Mouse (Mus musculus): ENCODE results near the gene Slc25a47. TPM values are rescaled to one million over a fixed set of nuclear protein-coding genes. Genes with fewer than 3 reads are reported as not detected.

Gene Slc25a47
- polyA plus RNA-seq, 1 experiment from 2014 or later: 9.8 TPM

- H3K9ac ChIP-seq (ENCODE audit: low read depth, low read length): no peak overlapping the region
- H3K27ac ChIP-seq (replicated peaks; ENCODE audit: low read depth, low read length): no peak overlapping the region
- H3K27me3 ChIP-seq (replicated peaks; ENCODE audit: control insufficient read depth, insufficient read depth, low read length): no peaks in the 10 kb centered on the region
- 89% methylated on average over 5 of the region's 5 CpGs for WGBS
- H3K4me1 ChIP-seq (ENCODE audit: control insufficient read depth, insufficient read depth, low read length): no peaks in the 10 kb centered on the region
- no peak overlapping the region for H3K4me3 ChIP-seq (ENCODE audit: low read depth, low read length)
- H3K36me3 ChIP-seq (ENCODE audit: control insufficient read depth, insufficient read depth, low read length): peaks cover 33% of the 10 kb centered on the region
- H3K9me3 ChIP-seq (ENCODE audit: control insufficient read depth, low read length): no peaks in the 10 kb centered on the region
- DNase-seq (ENCODE audit: low spot score) (no peak), ATAC-seq (ENCODE audit: low read depth) (no peak)
- H3K4me2 ChIP-seq (ENCODE audit: low read depth, low read length): no peak overlapping the region
Measured at GRCm38 (mm10) chr12:108858486-108858885, 22.6 kb downstream of the Slc25a47 start.

- Histone ChIP-seq H3K9me3 (ENCODE audit: control insufficient read depth, low read length) (no peaks in the 10 kb centered on the region), H3K36me3 (ENCODE audit: control insufficient read depth, insufficient read depth, low read length) (peaks cover 87% of the 10 kb centered on the region), H3K4me3 (ENCODE audit: low read depth, low read length) (no peak overlapping the region), H3K4me2 (ENCODE audit: low read depth, low read length) (no peak overlapping the region), H3K4me1 (ENCODE audit: control insufficient read depth, insufficient read depth, low read length) (no peaks in the 10 kb centered on the region), H3K27me3 (replicated peaks; ENCODE audit: control insufficient read depth, insufficient read depth, low read length) (no peaks in the 10 kb centered on the region), H3K27ac (replicated peaks; ENCODE audit: low read depth, low read length) (no peak overlapping the region), H3K9ac (ENCODE audit: low read depth, low read length) (no peak overlapping the region)
- ATAC-seq (ENCODE audit: low read depth) (no peak), DNase-seq (ENCODE audit: low spot score) (no peak)
- 87% methylated on average over 6 of the region's 6 CpGs for WGBS
Measured at GRCm38 (mm10) chr12:108865007-108865494, 29.2 kb downstream of the Slc25a47 start.

- no peaks in the 10 kb centered on the region for H3K4me1 ChIP-seq (ENCODE audit: control insufficient read depth, insufficient read depth, low read length)
- WGBS: 78% methylated on average over 2 of the region's 2 CpGs
- H3K4me3 ChIP-seq (ENCODE audit: low read depth, low read length): no peak overlapping the region
- no peak for ATAC-seq (ENCODE audit: low read depth)
- H3K9ac ChIP-seq (ENCODE audit: low read depth, low read length): no peak overlapping the region
- no peaks in the 10 kb centered on the region for H3K27me3 ChIP-seq (replicated peaks; ENCODE audit: control insufficient read depth, insufficient read depth, low read length)
- H3K9me3 ChIP-seq (ENCODE audit: control insufficient read depth, low read length): no peaks in the 10 kb centered on the region
- H3K36me3 ChIP-seq (ENCODE audit: control insufficient read depth, insufficient read depth, low read length): peaks cover 70% of the 10 kb centered on the region
- no peak overlapping the region for H3K4me2 ChIP-seq (ENCODE audit: low read depth, low read length)
- DNase-seq (ENCODE audit: low spot score): no peak
- H3K27ac ChIP-seq (replicated peaks; ENCODE audit: low read depth, low read length): no peak overlapping the region
Measured at GRCm38 (mm10) chr12:108869575-108869974, 33.7 kb downstream of the Slc25a47 start.

- H3K9me3 ChIP-seq (ENCODE audit: control insufficient read depth, low read length): no peaks in the 10 kb centered on the region
- H3K4me2 ChIP-seq (ENCODE audit: low read depth, low read length): no peak overlapping the region
- DNase-seq (ENCODE audit: low spot score) (no peak), ATAC-seq (ENCODE audit: low read depth) (no peak)
- H3K27ac ChIP-seq (replicated peaks; ENCODE audit: low read depth, low read length): no peak overlapping the region
- H3K36me3 ChIP-seq (ENCODE audit: control insufficient read depth, insufficient read depth, low read length): peaks cover 67% of the 10 kb centered on the region
- 85% methylated on average over 5 of the region's 5 CpGs for WGBS
- H3K4me1 ChIP-seq (ENCODE audit: control insufficient read depth, insufficient read depth, low read length): no peaks in the 10 kb centered on the region
- no peak overlapping the region for H3K4me3 ChIP-seq (ENCODE audit: low read depth, low read length)
- no peaks in the 10 kb centered on the region for H3K27me3 ChIP-seq (replicated peaks; ENCODE audit: control insufficient read depth, insufficient read depth, low read length)
- no peak overlapping the region for H3K9ac ChIP-seq (ENCODE audit: low read depth, low read length)
Measured at GRCm38 (mm10) chr12:108873122-108873521, 37.3 kb downstream of the Slc25a47 start.

- WGBS: 91% methylated on average over 4 of the region's 4 CpGs
- Histone ChIP-seq H3K27me3 (replicated peaks; ENCODE audit: control insufficient read depth, insufficient read depth, low read length) (no peaks in the 10 kb centered on the region), H3K4me2 (ENCODE audit: low read depth, low read length) (no peak overlapping the region), H3K4me1 (ENCODE audit: control insufficient read depth, insufficient read depth, low read length) (no peaks in the 10 kb centered on the region), H3K4me3 (ENCODE audit: low read depth, low read length) (no peak overlapping the region), H3K9ac (ENCODE audit: low read depth, low read length) (no peak overlapping the region), H3K36me3 (ENCODE audit: control insufficient read depth, insufficient read depth, low read length) (peaks cover 79% of the 10 kb centered on the region), H3K9me3 (ENCODE audit: control insufficient read depth, low read length) (no peaks in the 10 kb centered on the region), H3K27ac (replicated peaks; ENCODE audit: low read depth, low read length) (no peak overlapping the region)
- ATAC-seq (ENCODE audit: low read depth) (no peak), DNase-seq (ENCODE audit: low spot score) (no peak)
Measured at GRCm38 (mm10) chr12:108879138-108879537, 43.3 kb downstream of the Slc25a47 start.

GRCm38 (mm10) chr12:108880606-108881005, 44.8 kb downstream of the Slc25a47 start:
- ATAC-seq (ENCODE audit: low read depth): no peak
- H3K36me3 ChIP-seq (ENCODE audit: control insufficient read depth, insufficient read depth, low read length): peaks cover 76% of the 10 kb centered on the region

GRCm38 (mm10) chr12:108881192-108881591, 45.3 kb downstream of the Slc25a47 start:
- Histone ChIP-seq H3K27me3 (replicated peaks; ENCODE audit: control insufficient read depth, insufficient read depth, low read length) (no peaks in the 10 kb centered on the region), H3K4me3 (ENCODE audit: low read depth, low read length) (no peak overlapping the region), H3K4me2 (ENCODE audit: low read depth, low read length) (no peak overlapping the region), H3K4me1 (ENCODE audit: control insufficient read depth, insufficient read depth, low read length) (no peaks in the 10 kb centered on the region), H3K9me3 (ENCODE audit: control insufficient read depth, low read length) (no peaks in the 10 kb centered on the region), H3K27ac (replicated peaks; ENCODE audit: low read depth, low read length) (no peak overlapping the region), H3K36me3 (ENCODE audit: control insufficient read depth, insufficient read depth, low read length) (peaks cover 77% of the 10 kb centered on the region), H3K9ac (ENCODE audit: low read depth, low read length) (no peak overlapping the region)
- ATAC-seq (ENCODE audit: low read depth) (no peak), DNase-seq (ENCODE audit: low spot score) (no peak)
- 78% methylated on average over 3 of the region's 3 CpGs for whole genome bisulfite sequencing

More at GRCm38 (mm10) chr12:108880606-108881005, 44.8 kb downstream of the Slc25a47 start:
- no peak for DNase-seq (ENCODE audit: low spot score)
- no peak overlapping the region for H3K4me2 ChIP-seq (ENCODE audit: low read depth, low read length)
- H3K9me3 ChIP-seq (ENCODE audit: control insufficient read depth, low read length): no peaks in the 10 kb centered on the region
- H3K4me1 ChIP-seq (ENCODE audit: control insufficient read depth, insufficient read depth, low read length): no peaks in the 10 kb centered on the region
- H3K27ac ChIP-seq (replicated peaks; ENCODE audit: low read depth, low read length): no peak overlapping the region
- H3K27me3 ChIP-seq (replicated peaks; ENCODE audit: control insufficient read depth, insufficient read depth, low read length): no peaks in the 10 kb centered on the region
- no peak overlapping the region for H3K9ac ChIP-seq (ENCODE audit: low read depth, low read length)
- H3K4me3 ChIP-seq (ENCODE audit: low read depth, low read length): no peak overlapping the region
- WGBS: 94% methylated on average over 5 of the region's 5 CpGs

- Histone ChIP-seq H3K4me1 (ENCODE audit: control insufficient read depth, insufficient read depth, low read length) (no peaks in the 10 kb centered on the region), H3K9me3 (ENCODE audit: control insufficient read depth, low read length) (no peaks in the 10 kb centered on the region), H3K9ac (ENCODE audit: low read depth, low read length) (no peak overlapping the region), H3K27ac (replicated peaks; ENCODE audit: low read depth, low read length) (no peak overlapping the region), H3K4me2 (ENCODE audit: low read depth, low read length) (no peak overlapping the region), H3K27me3 (replicated peaks; ENCODE audit: control insufficient read depth, insufficient read depth, low read length) (no peaks in the 10 kb centered on the region), H3K36me3 (ENCODE audit: control insufficient read depth, insufficient read depth, low read length) (peaks cover 85% of the 10 kb centered on the region), H3K4me3 (ENCODE audit: low read depth, low read length) (no peak overlapping the region)
- no peak for ATAC-seq (ENCODE audit: low read depth)
- no peak for DNase-seq (ENCODE audit: low spot score)
- WGBS: 88% methylated on average over 8 of the region's 8 CpGs
Measured at GRCm38 (mm10) chr12:108882776-108883175, 46.9 kb downstream of the Slc25a47 start.

GRCm38 (mm10) chr12:108885906-108886305, 50.1 kb downstream of the Slc25a47 start:
- Histone ChIP-seq H3K9me3 (ENCODE audit: control insufficient read depth, low read length) (no peaks in the 10 kb centered on the region), H3K27me3 (replicated peaks; ENCODE audit: control insufficient read depth, insufficient read depth, low read length) (no peaks in the 10 kb centered on the region), H3K36me3 (ENCODE audit: control insufficient read depth, insufficient read depth, low read length) (peaks cover 77% of the 10 kb centered on the region), H3K27ac (replicated peaks; ENCODE audit: low read depth, low read length) (no peak overlapping the region), H3K9ac (ENCODE audit: low read depth, low read length) (no peak overlapping the region), H3K4me1 (ENCODE audit: control insufficient read depth, insufficient read depth, low read length) (no peaks in the 10 kb centered on the region), H3K4me3 (ENCODE audit: low read depth, low read length) (no peak overlapping the region), H3K4me2 (ENCODE audit: low read depth, low read length) (no peak overlapping the region)
- WGBS: 100% methylated on average over 1 of the region's 1 CpGs
- DNase-seq (ENCODE audit: low spot score): no peak
- no peak for ATAC-seq (ENCODE audit: low read depth)
